Mouse (Mus musculus) stomach, embryonic 14.5 days (tissue): ENCODE results near the gene Slc51a. TPM values are rescaled to one million over a fixed set of nuclear protein-coding genes. Genes with fewer than 3 reads are reported as not detected.
A peak's percentile ranks its signal among the peaks of the same experiment; 100 is the strongest.

Source experiments
- ATAC-seq: fragments of 200-750 bp; cut with Nextera tagmentation; 2 replicates; pipeline ENCODE4 v1.8.0; 2017; ENCODE audit warnings: low read depth, moderate TSS enrichment; ENCODE audit not compliant: insufficient number of reproducible peaks, insufficient read depth, low FRiP score
- H3K27ac ChIP-seq: fragments of 300-500 bp; sonication (generic); 2 replicates; pipeline ENCODE4 v1.5.1; 2014; ENCODE audit warnings: mild to moderate bottlenecking, low read length, moderate library complexity, mixed read lengths
- H3K27me3 ChIP-seq: fragments of 300-500 bp; sonication (generic); 2 replicates; pipeline ENCODE4 v1.6.1; 2014; ENCODE audit warnings: low read length, control low read depth, mixed read lengths; ENCODE audit not compliant: control insufficient read depth, insufficient read depth
- H3K36me3 ChIP-seq: fragments of 300-500 bp; sonication (generic); 2 replicates; pipeline ENCODE4 v1.6.1; 2014; ENCODE audit warnings: mild to moderate bottlenecking, control low read depth, low read length, moderate library complexity, mixed read lengths; ENCODE audit not compliant: control insufficient read depth, insufficient read depth
- H3K4me1 ChIP-seq: fragments of 300-500 bp; sonication (generic); 2 replicates; pipeline ENCODE4 v1.6.1; 2014; ENCODE audit warnings: low read length, control low read depth, mixed read lengths; ENCODE audit not compliant: control insufficient read depth, insufficient read depth
- H3K4me2 ChIP-seq: fragments of 300-500 bp; sonication (generic); replicated peaks from 2 replicates; pipeline ENCODE4 v1.6.1; 2014; ENCODE audit warnings: low read depth, low read length, control low read depth
- H3K4me3 ChIP-seq: fragments of 300-500 bp; sonication (generic); 2 replicates; pipeline ENCODE4 v1.5.1; 2014; ENCODE audit warnings: low read depth, low read length, control low read depth
- H3K9ac ChIP-seq: fragments of 300-500 bp; sonication (generic); replicated peaks from 2 replicates; pipeline ENCODE4 v1.6.1; 2014; ENCODE audit warnings: low read depth, mild to moderate bottlenecking, control low read depth, low read length, moderate library complexity, mixed read lengths
- H3K9me3 ChIP-seq: fragments of 300-500 bp; sonication (generic); 2 replicates; pipeline ENCODE4 v1.6.1; 2016; ENCODE audit warnings: low read depth, low read length, control low read depth; ENCODE audit not compliant: control insufficient read depth
- WGBS: fragments of 180-500 bp; shearing (Covaris S2); extraction: QIAGEN DNeasy Blood & Tissue Kit; methylation state at CpG from one replicate; pipeline ENCODE4 v1.1.7; 2014; 5-methylcytosine and 5-hydroxymethylcytosine counted together
- polyA plus RNA-seq: library from polyadenylated mRNA; unstranded; fragments of >200 nt; fragmentation: Nextera tagmentation; extraction: Ambion mirVana; gene quantifications from 2 replicates; pipeline ENCODE4 v1.2.1, GENCODE M21; 2014

The Slc51a gene
- polyA plus RNA-seq, 1 experiment from 2014 or later: 2.7 TPM

DNA sequence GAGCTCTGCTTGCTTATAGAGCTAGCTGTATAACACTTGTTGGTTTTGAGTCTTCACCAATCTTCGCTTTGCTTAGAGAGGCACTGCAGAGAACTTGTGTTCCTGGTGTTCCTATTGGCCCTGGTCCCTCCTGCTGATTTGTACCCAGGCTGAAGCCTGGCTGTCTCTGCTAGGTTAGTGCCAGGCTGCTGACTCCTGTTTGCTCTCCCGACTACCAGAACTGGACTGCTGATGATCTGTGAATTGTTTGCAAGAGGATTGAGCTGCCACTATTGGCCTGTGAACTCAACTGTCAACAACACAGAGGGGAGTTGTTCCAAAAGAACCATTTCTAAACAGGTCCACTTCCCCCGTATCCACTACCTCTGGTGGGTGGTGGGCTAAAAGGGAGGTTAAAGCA, 46.2 kb downstream of the Slc51a start:
- Histone ChIP-seq H3K9me3 (no peaks in the 10 kb centered on the region), H3K9ac (no peak overlapping the region), H3K27ac (no peak overlapping the region), H3K4me1 (no peaks in the 10 kb centered on the region), H3K27me3 (no peaks in the 10 kb centered on the region), H3K4me3 (no peak overlapping the region), H3K36me3 (no peaks in the 10 kb centered on the region), H3K4me2 (no peak overlapping the region)
- WGBS: 86% methylated on average over 3 of the region's 3 CpGs
- ATAC-seq: no peak

- Histone ChIP-seq H3K9me3 (no peaks in the 10 kb centered on the region), H3K27me3 (no peaks in the 10 kb centered on the region), H3K9ac (no peak overlapping the region), H3K27ac (no peak overlapping the region), H3K4me2 (no peak overlapping the region), H3K4me1 (no peaks in the 10 kb centered on the region), H3K4me3 (no peak overlapping the region), H3K36me3 (no peaks in the 10 kb centered on the region)
- no peak for ATAC-seq
- WGBS: 93% methylated on average over 1 of the region's 1 CpGs
These were observed 50.4 kb downstream of the Slc51a start for GRCm38 (mm10) chr16:32437266-32437665.

DNA sequence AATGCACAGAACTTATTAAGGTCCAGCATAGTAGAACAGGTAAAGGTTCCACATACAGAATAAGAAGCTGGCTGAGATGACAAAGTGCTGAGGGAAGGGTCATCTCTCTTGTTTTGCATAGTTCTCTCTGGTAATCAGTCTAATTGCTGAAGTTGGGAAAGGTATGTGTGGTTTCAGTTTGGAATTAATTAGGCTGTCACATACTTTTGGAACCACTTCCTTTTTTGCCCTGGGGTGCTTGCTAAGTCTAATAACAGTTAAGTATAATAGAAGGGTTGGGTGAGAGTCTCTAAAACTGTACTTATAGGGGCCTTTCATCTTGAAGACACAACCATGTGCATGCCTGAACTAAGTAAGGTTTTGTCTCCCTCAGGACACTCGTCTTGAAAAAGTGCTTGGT, 51.0 kb downstream of the Slc51a start:
- Histone ChIP-seq H3K4me1 (peaks cover 5% of the 10 kb centered on the region; the same call in 1 of the 2 replicates), H3K27ac (no peak overlapping the region), H3K9ac (no peak overlapping the region), H3K36me3 (no peaks in the 10 kb centered on the region), H3K4me3 (no peak overlapping the region), H3K9me3 (no peaks in the 10 kb centered on the region), H3K27me3 (no peaks in the 10 kb centered on the region), H3K4me2 (no peak overlapping the region)
- ATAC-seq: no peak
- WGBS: 68% methylated on average over 1 of the region's 1 CpGs

GRCm38 (mm10) chr16:32434691-32435090, 53.0 kb downstream of the Slc51a start:
- no peaks in the 10 kb centered on the region for H3K27me3 ChIP-seq
- H3K4me2 ChIP-seq: no peak overlapping the region
- no peak overlapping the region for H3K27ac ChIP-seq
- no peaks in the 10 kb centered on the region for H3K9me3 ChIP-seq
- no peak overlapping the region for H3K9ac ChIP-seq
- H3K4me1 ChIP-seq: peaks cover 9% of the 10 kb centered on the region; the same call in 1 of the 2 replicates
- no peak for ATAC-seq
- H3K4me3 ChIP-seq: no peak overlapping the region
- no peaks in the 10 kb centered on the region for H3K36me3 ChIP-seq

DNA sequence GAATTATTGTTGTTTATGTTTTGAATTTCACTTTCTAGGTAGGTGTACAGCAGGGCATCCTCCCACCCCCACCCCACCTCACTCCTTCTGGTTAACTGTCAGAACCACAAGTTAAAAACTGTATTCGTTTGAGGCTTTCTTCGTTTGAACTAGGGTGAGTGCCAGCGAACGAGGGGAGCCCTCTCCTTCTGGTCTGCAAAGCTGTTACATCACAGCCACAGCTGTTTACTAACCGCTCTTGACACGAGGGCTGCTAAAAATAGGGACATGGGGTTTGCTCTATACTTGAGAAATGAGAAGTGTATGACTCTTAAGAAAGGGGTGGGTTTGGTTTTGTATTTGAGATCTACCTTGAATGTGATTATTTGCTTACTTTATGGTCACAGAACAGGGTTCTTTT, 53.6 kb downstream of the Slc51a start:
- Histone ChIP-seq H3K27ac (no peak overlapping the region), H3K4me1 (peaks cover 9% of the 10 kb centered on the region; the same call in 1 of the 2 replicates), H3K9ac (no peak overlapping the region), H3K27me3 (no peaks in the 10 kb centered on the region), H3K4me3 (no peak overlapping the region), H3K4me2 (no peak overlapping the region), H3K9me3 (no peaks in the 10 kb centered on the region), H3K36me3 (no peaks in the 10 kb centered on the region)
- ATAC-seq: no peak
- WGBS: 53% methylated on average over 6 of the region's 6 CpGs

DNA sequence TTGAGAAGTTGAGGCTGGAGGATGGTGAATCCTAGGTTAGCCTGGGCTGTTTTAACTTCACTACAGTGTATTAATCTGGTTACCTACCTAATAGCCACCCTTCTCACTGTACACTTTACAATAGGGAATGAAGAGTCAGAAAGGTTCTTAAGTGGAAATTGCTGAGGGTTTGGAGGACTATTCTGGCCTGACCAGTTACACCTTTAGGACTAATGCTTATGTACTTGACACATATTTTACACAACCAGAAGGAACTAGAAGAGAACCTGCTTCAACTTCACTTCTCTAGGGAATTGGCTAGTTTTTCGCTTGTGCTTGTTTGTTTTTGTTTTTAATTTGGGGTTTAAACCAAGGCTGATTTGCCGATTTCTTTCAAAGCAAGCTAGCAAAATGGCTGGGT, 54.5 kb downstream of the Slc51a start:
- no peak overlapping the region for H3K27ac ChIP-seq
- WGBS: 84% methylated on average over 2 of the region's 2 CpGs
- no peak overlapping the region for H3K4me2 ChIP-seq

GRCm38 (mm10) chr16:32431926-32432325, 55.8 kb downstream of the Slc51a start:
- WGBS: 86% methylated on average over 1 of the region's 1 CpGs
- no peaks in the 10 kb centered on the region for H3K27me3 ChIP-seq
- no peaks in the 10 kb centered on the region for H3K9me3 ChIP-seq
- no peak overlapping the region for H3K27ac ChIP-seq
- peaks cover 9% of the 10 kb centered on the region; the same call in 1 of the 2 replicates for H3K4me1 ChIP-seq
- H3K4me2 ChIP-seq: peak overlapping the region; percentile 86
- H3K36me3 ChIP-seq: no peaks in the 10 kb centered on the region
- H3K9ac ChIP-seq: no peak overlapping the region
- no peak for ATAC-seq
- H3K4me3 ChIP-seq: 0 out of 2 replicates have a peak overlapping the region, but pooled peaks have one; percentile 77

More for the DNA sequence above, 54.5 kb downstream of the Slc51a start:
- ATAC-seq: no peak
- Histone ChIP-seq H3K9me3 (no peaks in the 10 kb centered on the region), H3K4me3 (no peak overlapping the region), H3K9ac (no peak overlapping the region), H3K27me3 (no peaks in the 10 kb centered on the region), H3K4me1 (peaks cover 9% of the 10 kb centered on the region; the same call in 1 of the 2 replicates), H3K36me3 (no peaks in the 10 kb centered on the region)

GRCm38 (mm10) chr16:32431047-32431591, 56.6 kb downstream of the Slc51a start:
- Histone ChIP-seq H3K27me3 (no peaks in the 10 kb centered on the region), H3K36me3 (no peaks in the 10 kb centered on the region), H3K27ac (peak overlapping the region; percentile 82; the same call in 1 of the 2 replicates), H3K4me2 (peak overlapping the region; percentile 86), H3K4me3 (peak overlapping the region; percentile 77), H3K9me3 (no peaks in the 10 kb centered on the region), H3K9ac (peak overlapping the region; percentile 57), H3K4me1 (peaks cover 9% of the 10 kb centered on the region; the same call in 1 of the 2 replicates)
- under 1% methylated on average over 28 of the region's 28 CpGs for WGBS
- ATAC-seq: peak; percentile 57; the same call in 1 of the 2 replicates
